Mouse (Mus musculus) retina, embryonic 14.5 days (tissue): ENCODE measurements around the gene Spdya.
"Not testable (repeated sequence)": the region's sequence is repeated elsewhere in the genome, so short reads cannot be mapped to it uniquely, and the experiment has no call there.

Experiments
- DNase-seq: peaks from one replicate; pipeline ENCODE4 v3.0.0-alpha.2; 2015; ENCODE audit warnings: low spot score

Spdya gene

DNA sequence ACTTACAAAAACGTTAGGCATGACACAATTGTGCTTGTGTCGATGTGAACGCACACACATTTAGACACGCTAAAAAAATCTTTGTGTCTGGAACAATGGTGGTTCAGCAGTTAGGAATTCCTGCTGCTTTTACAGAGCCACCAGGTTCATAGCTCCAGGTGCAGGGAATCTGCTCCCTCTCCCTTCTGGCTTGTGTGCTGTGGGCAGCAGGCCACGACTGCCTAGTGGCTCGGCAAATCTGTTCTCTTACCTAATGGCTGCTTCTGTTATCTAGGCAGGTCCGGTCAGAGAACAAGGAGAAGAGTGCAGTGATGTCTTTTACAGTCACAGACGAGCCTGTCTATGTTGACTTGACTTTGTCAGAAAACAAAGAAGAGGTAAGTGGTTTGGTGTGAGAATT is 81.5 kb downstream of the Spdya start:
- DNase-seq, result no peak

DNA sequence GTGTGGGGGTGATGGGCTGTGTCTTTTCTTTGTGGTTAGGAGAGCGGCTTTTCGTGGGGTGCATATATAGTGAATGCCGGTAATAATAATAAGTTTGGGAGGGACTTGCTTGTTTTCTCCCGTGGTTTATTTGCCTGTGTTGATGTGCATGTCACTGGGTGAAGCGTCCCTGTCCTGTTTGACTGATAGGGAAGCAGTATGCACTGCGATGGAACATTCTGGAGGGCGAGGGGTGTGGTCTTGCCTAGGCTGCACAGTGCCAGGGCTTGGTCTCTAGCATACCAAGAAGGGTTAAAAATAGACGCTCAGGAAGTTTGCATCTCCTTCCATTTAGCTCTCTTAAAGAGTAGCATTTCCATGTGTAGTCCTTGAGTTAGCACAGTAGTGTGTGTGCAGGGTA is 84.9 kb downstream of the Spdya start:
- DNase-seq, result no peak

- DNase-seq, result no peak
Measured at GRCm38 (mm10) chr17:71637750-71638265, 85.9 kb downstream of the Spdya start.

DNA sequence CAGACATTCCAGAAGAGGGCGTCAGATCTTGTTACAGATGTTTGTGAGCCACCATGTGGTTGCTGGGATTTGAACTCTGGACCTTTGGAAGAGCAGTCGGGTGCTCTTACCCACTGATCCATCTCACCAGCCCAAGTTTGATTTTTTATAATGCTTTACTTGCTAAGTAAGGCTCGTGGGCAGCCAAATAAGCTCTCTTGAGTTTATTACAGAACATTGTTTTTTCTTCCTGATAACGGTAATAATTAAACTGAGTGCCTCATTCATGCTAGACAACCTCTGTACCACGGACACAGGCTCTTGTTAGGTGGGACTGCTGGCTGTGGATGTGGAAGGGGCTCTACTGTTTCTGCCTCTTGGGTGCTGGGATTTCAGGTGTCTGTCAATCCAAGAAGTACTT is 87.2 kb downstream of the Spdya start:
- DNase-seq, result not testable (repeated sequence)
